Mouse (Mus musculus) gastrocnemius, postnatal 36 days (tissue): Measurements from ENCODE around the gene Hist1h2ac. TPM values are rescaled to one million over a fixed set of nuclear protein-coding genes. Genes with fewer than 3 reads are reported as not detected.
"Not testable (repeated sequence)": the region's sequence is repeated elsewhere in the genome, so short reads cannot be mapped to it uniquely, and the experiment has no call there.

ENCODE experiments used
- DNase-seq, 2 experiments: peaks; one replicate each; pipeline ENCODE4 v3.0.0; 2022
- intact Hi-C: fragments of 180-260 bp; cut with DNase I; formaldehyde crosslinking; loops from one replicate; pipeline ENCODE4 v1.15.1; 2025
- total RNA-seq, 2 experiments: library from RNA; stranded (reverse); gene quantifications; 2 replicates each; pipeline ENCODE4 v1.2.3; 2021

Gene Hist1h2ac
- total RNA-seq, 2 experiments from 2014 or later = 1.3 to 1.4 TPM

DNA sequence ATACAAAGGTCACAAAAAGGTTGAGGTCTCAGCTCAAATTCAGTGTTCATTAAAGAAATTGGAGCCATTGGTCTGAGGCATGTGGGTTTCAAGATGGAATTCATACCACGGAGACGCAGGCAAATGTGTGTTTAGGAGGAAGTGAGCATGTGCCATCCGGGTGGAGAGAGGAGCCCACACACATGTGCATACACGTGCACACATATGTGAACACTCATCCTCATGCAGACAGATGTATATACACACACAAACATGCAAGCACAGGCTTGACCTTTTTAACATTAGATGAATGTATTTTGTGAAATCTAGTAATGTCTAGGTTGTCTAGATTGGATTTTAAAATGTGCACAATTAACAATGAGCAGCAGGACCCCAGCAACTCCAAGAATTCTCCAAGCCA, 18.5 kb upstream of the Hist1h2ac start:
- intact Hi-C loops = no loop called here
- no peak for DNase-seq

DNA sequence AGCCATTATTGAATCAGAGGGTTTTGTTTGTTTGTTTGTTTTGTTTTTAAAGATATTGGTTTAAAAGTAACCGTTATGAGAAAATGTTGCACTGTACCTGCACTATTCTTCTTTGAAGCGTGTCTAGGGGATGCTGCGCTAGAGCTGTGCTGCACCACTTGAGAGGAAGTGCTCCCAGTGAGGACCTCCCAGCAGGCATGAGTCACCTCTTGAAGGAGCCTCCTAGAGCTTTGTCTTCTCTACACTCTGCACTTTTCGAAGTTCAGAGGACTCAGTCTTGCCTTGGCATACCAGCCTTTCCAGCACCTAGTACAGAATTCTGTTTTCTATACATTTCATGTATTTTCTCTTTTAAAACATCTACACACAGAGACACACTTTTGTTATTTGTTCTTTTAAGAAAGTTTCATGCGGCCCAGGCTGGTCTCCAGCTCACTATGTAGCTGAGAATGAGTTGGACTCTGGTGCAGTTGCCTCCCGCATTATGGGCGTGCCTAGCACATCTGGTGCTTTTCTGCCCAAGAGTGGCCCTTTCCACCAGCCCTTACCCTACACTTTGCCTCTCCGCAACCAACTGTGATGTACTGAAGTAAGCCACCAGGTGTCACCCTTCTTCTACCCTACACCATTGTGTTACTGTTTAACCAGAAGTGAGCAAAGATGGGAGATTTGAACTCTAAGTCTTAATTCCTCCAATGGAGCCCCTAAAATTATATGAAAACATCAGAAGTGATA, 17.2 kb upstream of the Hist1h2ac start:
- peak; percentile 24 to 51 for DNase-seq
- intact Hi-C loops = loop anchor here (1.0 kb wide), 1 partner anchor 31 kb away; no protein-coding TSS in a partner anchor

DNA sequence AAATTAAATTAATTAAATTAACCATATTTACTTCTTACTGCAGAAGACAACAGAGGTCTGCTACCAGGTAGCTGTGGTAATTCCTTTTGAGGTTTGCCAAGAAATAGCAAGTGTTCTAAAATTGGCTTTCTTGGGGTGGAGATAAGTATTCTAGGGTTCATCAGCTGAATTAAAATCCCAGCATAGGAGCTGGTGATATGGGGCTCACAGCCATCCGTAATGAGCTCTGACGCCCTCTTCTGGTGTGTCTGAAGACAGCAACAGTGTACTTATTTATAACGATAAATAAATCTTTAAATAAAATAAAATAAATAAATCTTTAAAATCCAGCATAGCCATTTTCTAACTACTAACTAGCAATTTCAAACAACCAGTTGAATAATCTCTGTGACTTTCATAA, 16.0 kb upstream of the Hist1h2ac start:
- intact Hi-C loops = loop anchor here (5.0 kb wide), 1 partner anchor 77 kb away; the partner anchor contains the start of genes Hist1h1e and Hist1h2be

DNA sequence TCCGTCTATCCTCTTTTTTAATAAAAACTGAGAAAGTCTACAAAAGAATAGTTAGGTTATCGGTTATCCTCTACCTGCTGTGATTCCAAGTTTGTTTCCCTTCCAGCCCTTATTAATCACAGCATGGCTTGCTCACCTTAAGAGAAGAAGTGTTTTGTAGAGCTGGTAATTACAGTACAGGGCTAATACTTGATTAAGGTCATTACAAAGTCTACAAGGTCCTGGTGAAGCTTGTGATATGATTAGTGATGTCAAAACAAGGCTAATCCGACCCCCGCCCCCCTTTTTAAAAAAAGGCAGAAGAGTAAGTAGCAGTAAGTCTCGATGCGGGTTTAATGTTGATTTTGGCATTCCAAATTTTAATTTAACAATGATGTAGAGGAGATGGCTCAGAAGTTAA, 15.2 kb upstream of the Hist1h2ac start:
- intact Hi-C loops = loop anchor here (5.0 kb wide), 1 partner anchor 77 kb away; the partner anchor contains the start of genes Hist1h1e and Hist1h2be
- DNase-seq = no peak

More for the DNA sequence above, 16.0 kb upstream of the Hist1h2ac start:
- DNase-seq = no peak

DNA sequence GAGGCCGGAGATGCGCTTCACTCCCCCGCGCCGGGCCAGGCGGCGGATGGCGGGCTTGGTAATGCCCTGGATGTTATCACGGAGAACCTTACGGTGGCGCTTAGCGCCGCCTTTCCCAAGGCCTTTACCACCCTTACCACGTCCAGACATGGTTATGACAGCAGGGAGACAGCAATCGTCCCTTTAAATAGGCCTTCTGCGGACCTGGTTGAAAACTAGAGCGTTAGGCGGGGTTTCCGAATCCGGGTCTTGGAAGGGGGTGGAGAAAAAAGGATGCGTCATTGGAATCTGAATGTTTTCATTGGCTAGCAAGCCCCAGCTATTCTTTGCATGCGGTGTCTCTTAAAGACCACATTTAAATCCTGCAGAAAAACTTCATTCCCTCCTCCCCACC, 14.5 kb upstream of the Hist1h2ac start, which contains the start of gene Hist1h4c:
Gene Hist1h4c, minus strand, starts transcription at position 155 of the 394 bp plus-strand sequence.
- intact Hi-C loops = loop anchor here (5.0 kb wide), 1 partner anchor 76 kb away; the partner anchor contains the start of genes Hist1h1e and Hist1h2be
- DNase-seq = peak; percentile 96 to 98

DNA sequence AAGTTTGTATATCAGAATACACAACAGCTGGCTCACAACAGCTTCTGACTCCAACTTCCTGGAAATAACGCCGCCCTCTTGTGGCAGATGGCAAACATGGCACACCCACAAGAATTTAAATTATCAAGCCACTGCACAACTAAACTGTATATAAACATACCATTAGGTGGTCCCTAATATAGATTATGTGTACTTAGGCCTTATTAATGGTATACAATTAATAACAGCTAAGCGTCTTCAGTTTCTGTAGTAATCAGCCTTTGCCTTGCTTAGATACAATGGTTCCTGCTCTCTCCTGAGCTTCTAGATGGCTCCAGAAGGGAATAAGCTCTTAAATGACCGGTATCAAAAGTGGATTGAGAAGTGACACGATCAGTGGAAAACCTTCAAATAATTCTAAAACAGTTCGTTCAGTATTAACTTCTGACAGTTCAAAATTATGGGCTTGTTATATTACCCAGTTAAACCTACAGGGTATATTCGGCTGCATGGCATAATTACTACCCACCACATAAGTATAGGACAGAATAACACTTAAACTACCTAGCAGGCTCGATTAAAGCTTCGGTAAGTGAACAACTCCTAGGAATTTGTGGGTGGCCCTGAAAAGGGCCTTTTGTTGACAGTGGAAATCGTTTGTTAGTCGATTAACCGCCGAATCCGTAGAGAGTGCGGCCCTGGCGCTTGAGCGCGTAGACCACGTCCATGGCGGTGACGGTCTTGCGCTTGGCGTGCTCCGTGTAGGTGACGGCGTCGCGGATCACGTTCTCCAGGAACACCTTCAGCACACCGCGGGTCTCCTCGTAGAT, 13.9 kb upstream of the Hist1h2ac start:
- intact Hi-C loops = loop anchor here (5.0 kb wide), 1 partner anchor 75 kb away; the partner anchor contains the start of genes Hist1h1e and Hist1h2be

DNA sequence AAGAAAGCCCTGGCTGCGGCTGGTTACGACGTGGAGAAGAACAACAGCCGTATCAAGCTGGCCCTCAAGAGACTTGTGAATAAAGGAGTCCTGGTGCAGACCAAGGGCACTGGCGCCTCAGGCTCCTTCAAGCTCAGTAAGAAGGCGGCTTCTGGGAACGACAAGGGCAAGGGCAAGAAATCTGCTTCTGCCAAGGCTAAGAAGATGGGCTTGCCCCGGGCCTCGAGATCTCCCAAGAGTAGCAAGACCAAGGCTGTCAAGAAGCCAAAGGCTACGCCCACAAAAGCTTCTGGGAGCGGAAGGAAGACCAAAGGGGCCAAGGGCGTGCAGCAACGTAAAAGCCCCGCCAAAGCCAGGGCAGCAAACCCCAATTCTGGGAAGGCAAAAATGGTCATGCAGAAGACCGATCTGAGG, 12.3 kb upstream of the Hist1h2ac start:
- intact Hi-C loops = loop anchor here (5.0 kb wide), 1 partner anchor 74 kb away; the partner anchor contains the start of genes Hist1h1e and Hist1h2be
- DNase-seq = no peak

More for the DNA sequence above, 13.9 kb upstream of the Hist1h2ac start:
- DNase-seq = no peak

DNA sequence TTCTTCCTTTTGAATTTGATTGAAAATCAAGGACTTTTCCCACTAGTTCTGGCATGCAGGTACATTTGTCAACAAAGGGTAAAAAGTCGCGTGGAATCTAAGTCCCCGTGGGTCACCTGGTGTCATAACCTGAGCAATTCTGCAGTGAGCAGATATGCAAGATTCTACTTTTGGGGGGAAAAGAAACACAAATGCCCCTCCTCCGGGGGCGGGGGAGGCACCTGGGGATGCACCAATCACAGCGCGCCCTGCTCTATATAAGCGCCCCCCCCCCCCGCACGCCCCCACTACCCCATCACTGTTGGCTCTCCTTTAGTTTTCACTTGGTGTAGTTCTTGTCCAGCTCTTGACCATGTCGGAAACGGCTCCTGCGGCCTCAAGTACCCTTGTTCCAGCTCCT, 11.8 kb upstream of the Hist1h2ac start, which contains the start of gene Hist1h1t:
Gene Hist1h1t, plus strand, starts transcription at position 301 of the 400 bp plus-strand sequence.
- no peak for DNase-seq
- intact Hi-C loops = loop anchor here (5.0 kb wide), 1 partner anchor 73 kb away; the partner anchor contains the start of genes Hist1h1e and Hist1h2be

DNA sequence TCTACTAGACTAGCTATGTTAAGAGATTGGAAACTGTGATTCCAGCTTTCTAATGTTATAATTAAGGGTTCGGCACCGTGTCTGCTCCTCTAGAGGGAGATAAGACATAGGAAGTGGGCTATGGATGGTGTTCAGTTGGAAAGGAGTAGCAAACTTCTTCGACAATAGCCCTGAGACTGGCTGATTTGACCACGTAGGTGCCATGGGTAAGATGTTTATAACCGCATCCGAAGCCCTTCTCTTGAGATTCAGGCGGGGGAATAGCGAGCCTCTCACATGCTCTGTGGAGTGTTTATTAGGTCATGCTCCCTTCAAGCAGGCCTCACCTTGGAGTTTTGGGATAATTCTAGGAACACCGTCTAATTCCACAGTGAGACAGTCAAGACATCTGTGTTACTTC, 11.2 kb upstream of the Hist1h2ac start:
- DNase-seq = no peak
- intact Hi-C loops = loop anchor here (5.0 kb wide), 1 partner anchor 73 kb away; the partner anchor contains the start of genes Hist1h1e and Hist1h2be

DNA sequence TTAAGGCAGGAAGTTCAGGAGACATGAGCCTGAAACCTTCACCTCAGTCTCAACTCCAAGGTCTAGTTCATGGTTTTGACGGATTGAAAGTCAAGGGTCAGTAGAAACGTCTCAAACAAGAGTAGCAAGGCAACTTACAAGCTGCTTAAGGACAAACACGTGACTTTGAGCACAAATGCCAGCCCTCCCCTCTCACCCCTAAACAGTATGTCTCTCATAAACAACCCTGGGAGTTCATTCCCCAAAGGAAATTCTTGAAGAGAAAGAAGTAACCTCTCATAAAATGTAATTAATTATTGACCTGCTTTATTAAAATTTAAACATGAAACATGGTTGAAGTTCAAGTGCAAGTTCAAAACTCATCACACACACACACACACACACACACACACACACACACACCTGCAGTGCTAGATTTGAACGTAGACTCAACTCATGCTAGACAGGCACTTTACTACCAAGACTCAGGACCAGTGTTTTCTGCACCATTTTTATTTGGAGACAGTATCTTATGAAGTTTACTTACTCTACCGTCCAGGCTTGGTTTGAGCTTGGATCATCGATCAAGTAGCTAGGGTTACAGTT, 10.2 kb upstream of the Hist1h2ac start:
- intact Hi-C loops = no loop called here
- DNase-seq = no peak

DNA sequence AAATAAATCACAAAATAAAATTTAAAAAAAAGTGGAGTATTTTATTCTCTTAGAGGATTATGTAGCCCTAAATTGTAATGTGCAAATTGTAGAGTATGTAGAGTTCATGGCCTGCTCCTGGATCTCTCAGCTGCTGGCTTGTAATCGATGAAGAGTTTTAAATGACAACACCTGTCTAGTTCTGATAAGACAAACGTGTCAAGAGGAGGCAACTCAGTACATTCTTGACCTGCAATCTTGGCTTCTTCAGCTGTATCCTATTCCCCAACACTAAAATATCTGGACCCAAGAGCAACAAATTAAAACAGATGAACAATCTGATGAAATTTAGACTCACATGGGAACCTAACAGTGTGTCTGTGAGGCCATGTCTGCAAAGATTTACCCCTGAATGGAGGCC, 5.7 kb upstream of the Hist1h2ac start:
- intact Hi-C loops = loop anchor here (10.0 kb wide), 2 partner anchors 265 to 1955 kb away; partner anchors contain the start of genes Abt1 and Hist1h4j

DNA sequence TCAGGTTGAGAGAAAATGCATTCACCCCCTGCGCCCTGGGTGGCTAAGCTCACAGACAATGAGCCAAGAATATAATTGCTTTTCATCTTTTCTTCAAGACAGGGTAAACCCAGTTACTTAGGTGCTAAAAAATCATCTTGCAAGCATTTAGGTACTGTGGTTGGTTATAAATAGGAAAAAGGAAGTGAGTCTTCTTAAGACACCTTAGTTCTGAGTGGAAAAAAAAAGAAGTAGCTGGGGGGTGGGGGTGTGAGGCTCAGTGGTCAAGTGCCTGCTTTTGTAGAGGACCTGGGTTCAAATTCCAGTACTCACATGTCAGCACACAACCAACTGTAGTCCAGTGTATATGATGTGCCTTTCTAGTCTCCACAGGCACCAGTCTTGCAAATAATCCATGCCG, 5.2 kb upstream of the Hist1h2ac start:
- intact Hi-C loops = loop anchor here (10.0 kb wide), 2 partner anchors 264 to 1954 kb away; partner anchors contain the start of genes Abt1 and Hist1h4j
- no peak for DNase-seq

More for the DNA sequence above, 5.7 kb upstream of the Hist1h2ac start:
- no peak for DNase-seq

DNA sequence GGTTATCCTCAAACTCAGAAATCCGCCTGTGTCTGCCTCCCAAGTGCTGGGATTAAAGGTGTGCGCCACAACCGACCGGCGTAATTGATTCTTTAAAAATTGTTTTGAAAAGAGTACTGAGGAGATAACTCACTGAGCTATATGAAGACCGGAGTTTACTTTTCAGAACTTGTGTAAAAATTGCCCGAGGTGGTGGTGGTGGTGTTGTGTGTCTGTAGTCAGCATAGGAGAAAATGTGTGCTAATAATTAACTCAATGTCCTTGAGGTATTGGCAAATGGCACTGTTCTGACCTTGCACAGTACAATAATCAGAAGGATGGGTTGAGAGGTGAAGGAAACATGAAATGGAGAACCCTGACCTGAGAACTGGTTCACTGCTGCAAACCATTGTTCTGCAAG, 4.2 kb upstream of the Hist1h2ac start:
- DNase-seq = no peak

DNA sequence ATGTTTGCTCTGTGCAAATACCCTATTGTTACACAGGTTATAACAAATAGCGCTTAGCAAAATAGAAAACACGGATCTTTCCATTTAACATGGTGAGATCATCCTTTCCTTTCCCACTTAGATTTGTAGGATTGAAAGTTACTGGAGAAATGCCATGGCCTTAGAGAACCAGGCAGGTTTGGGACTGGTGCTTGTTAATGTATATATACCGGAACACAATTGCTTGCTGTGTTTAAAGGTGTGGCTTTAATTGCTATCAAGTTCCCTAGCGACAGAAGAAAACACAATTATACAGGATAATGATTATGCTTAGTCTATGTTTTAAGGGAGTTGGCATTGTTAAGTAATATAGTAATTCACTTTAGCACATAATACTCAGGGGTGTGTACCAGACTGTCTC, 3.4 kb upstream of the Hist1h2ac start:
- DNase-seq = no peak
- intact Hi-C loops = loop anchor here (10.0 kb wide), 2 partner anchors 262 to 1952 kb away; partner anchors contain the start of genes Abt1 and Hist1h4j

More for the DNA sequence above, 4.2 kb upstream of the Hist1h2ac start:
- intact Hi-C loops = loop anchor here (10.0 kb wide), 2 partner anchors 263 to 1953 kb away; partner anchors contain the start of genes Abt1 and Hist1h4j

DNA sequence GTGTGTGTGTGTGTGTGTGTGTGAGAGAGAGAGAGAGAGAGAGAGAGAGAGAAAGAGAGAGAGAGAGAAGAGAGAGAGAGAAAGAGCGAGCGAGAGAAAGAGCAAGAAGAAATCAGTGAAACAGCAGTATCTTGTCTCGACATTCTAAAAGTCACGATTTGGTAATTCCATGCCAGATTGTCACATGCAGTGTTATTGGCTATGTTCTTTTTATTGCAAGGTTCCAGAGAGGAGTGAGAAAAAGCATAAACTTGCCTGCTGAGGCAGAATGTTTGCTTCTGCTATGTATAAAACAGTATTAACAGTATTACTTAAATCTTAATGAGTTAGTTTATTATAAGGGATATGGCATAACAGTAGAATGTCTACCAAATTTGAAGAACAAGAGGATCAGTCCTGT, 2.2 kb upstream of the Hist1h2ac start:
- intact Hi-C loops = loop anchor here (10.0 kb wide), 2 partner anchors 261 to 1951 kb away; partner anchors contain the start of genes Abt1 and Hist1h4j
- DNase-seq = no peak

DNA sequence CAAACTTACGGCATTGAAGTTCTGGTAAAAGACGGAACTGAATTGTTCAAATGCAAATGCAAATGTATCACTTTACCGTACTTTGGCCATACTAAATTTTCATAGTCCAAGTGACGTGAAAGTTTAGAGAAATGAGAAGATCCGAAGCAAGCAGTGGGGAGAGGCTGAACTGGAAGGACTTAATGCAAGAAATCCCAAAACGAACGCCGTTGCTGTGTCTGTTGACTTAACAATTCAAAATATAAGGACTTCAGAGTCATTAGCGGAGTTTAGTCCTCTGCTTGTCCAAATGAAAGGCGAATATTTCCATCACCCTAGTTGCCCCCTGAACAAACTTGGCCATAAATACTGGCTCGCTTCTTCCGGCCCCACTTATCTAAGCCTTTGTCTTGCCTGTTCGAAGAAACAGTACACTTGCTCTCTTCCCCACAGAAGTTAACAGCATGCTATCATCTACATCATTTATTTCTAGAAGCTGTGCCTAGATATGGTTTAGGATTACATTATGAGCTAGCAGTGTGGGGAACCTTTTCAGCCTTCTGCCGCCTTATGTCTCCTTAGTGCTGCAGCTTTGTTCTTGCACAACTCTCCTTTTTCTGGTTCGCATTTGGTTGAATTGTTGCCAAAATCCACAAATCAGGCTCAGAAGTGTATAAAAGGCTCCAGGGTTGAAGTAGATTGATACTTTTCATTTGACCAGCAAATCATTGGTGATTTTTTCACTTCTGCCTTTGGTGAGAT, 1.5 kb upstream of the Hist1h2ac start:
- intact Hi-C loops = loop anchor here (10.0 kb wide), 2 partner anchors 260 to 1950 kb away; partner anchors contain the start of genes Abt1 and Hist1h4j
- no peak for DNase-seq

DNA sequence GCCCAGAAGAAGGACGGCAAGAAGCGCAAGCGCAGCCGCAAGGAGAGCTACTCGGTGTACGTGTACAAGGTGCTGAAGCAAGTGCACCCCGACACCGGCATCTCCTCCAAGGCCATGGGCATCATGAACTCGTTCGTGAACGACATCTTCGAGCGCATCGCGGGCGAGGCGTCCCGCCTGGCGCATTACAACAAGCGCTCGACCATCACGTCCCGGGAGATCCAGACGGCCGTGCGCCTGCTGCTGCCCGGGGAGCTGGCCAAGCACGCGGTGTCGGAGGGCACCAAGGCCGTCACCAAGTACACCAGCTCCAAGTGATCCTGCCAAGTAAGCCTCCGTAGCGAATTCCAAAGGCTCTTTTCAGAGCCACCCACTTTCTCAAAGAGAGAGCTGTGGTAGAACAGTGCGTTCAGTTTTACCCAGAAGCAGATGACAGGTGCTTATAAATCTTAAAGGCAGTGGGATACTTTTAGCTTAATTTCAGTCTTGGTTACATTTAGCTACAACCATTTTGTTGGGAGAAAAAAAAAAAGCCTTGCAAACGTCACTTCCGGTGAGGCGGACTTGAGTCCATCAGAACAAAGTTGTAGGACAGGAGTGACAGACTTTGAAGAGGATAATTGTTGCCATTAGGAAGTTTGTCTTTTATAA, 672 bp upstream of the Hist1h2ac start:
- intact Hi-C loops = loop anchor here (5.0 to 10.0 kb wide), 3 partner anchors 57 to 1950 kb away; partner anchors contain the start of genes Abt1 and Hist1h4j
- not testable (repeated sequence) for DNase-seq
